Mouse (Mus musculus): ENCODE data around the gene Mxi1.

Gene Mxi1

GRCm38 (mm10) chr19:53299829-53300181 is 10.5 kb upstream of the Mxi1 start:
- no peak for DNase-seq (ENCODE audit: low spot score)

- DNase-seq (ENCODE audit: low spot score) = no peak
Measured at GRCm38 (mm10) chr19:53303382-53303781, 6.9 kb upstream of the Mxi1 start.

GRCm38 (mm10) chr19:53305621-53306020 is 4.7 kb upstream of the Mxi1 start:
- DNase-seq (ENCODE audit: low spot score) = no peak

GRCm38 (mm10) chr19:53306706-53307105 is 3.6 kb upstream of the Mxi1 start:
- DNase-seq (ENCODE audit: low spot score) = no peak

- DNase-seq (ENCODE audit: low spot score) = no peak
Measured at GRCm38 (mm10) chr19:53307219-53307618, 3.1 kb upstream of the Mxi1 start.

- DNase-seq (ENCODE audit: low spot score) = peak; percentile 21
Measured at GRCm38 (mm10) chr19:53309631-53310030, 687 bp upstream of the Mxi1 start.

GRCm38 (mm10) chr19:53310771-53311523 is 629 bp downstream of the Mxi1 start:
- peak; percentile 76 for DNase-seq (ENCODE audit: low spot score)

- DNase-seq (ENCODE audit: low spot score) = peak; percentile 52
Measured at GRCm38 (mm10) chr19:53311524-53312335, 1.4 kb downstream of the Mxi1 start.

- peak; percentile 67 for DNase-seq (ENCODE audit: low spot score)
Measured at GRCm38 (mm10) chr19:53312336-53312871, 2.1 kb downstream of the Mxi1 start.

- DNase-seq (ENCODE audit: low spot score) = peak; percentile 57
Measured at GRCm38 (mm10) chr19:53312951-53313683, 2.8 kb downstream of the Mxi1 start.

- peak; percentile 100 for DNase-seq (ENCODE audit: low spot score)
Measured at GRCm38 (mm10) chr19:53313684-53314443, 3.5 kb downstream of the Mxi1 start.

- DNase-seq (ENCODE audit: low spot score) = no peak
Measured at GRCm38 (mm10) chr19:53314530-53315208, 4.4 kb downstream of the Mxi1 start.

- DNase-seq (ENCODE audit: low spot score) = no peak
Measured at GRCm38 (mm10) chr19:53315209-53315654, 4.9 kb downstream of the Mxi1 start.

GRCm38 (mm10) chr19:53316105-53316504 is 5.8 kb downstream of the Mxi1 start:
- no peak for DNase-seq (ENCODE audit: low spot score)

- DNase-seq (ENCODE audit: low spot score) = no peak
Measured at GRCm38 (mm10) chr19:53316963-53317362, 6.6 kb downstream of the Mxi1 start.

- no peak for DNase-seq (ENCODE audit: low spot score)
Measured at GRCm38 (mm10) chr19:53318143-53319132, 8.1 kb downstream of the Mxi1 start.

- no peak for DNase-seq (ENCODE audit: low spot score)
Measured at GRCm38 (mm10) chr19:53320264-53321110, 10.2 kb downstream of the Mxi1 start.

- no peak for DNase-seq (ENCODE audit: low spot score)
Measured at GRCm38 (mm10) chr19:53321273-53321672, 11.0 kb downstream of the Mxi1 start.
